Mouse (Mus musculus): ENCODE results near the gene Gdf11.

DNA sequence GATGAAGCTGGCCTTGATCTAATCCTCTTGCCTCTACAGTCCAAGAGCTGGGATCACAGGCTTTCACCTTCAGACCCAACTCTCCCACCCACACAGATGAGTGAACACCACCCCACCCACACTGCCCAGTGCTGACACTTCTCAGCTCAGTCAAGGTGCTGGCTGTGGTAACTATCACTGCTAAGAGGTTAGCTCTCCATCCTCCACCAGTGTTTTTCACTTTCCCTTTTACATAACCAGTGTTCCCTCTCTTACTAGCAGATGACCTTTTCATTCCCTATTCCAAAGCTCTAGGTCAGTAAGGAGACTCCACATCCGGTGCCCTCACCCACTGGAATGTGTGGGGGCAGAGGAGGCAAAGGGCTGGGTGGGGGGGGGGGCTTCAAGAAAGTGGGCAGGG is 29.7 kb upstream of the Gdf11 start:
- TF ChIP-seq EP300 (IDR thresholded peaks at IDR 0.05; ENCODE audit: insufficient read depth, low read depth, low read length) (no peak), CTCF (IDR thresholded peaks at IDR 0.05; ENCODE audit: low read depth, low read length) (no peak), POLR2A (IDR thresholded peaks at IDR 0.05; ENCODE audit: insufficient read depth, low read length) (no peak)

Data from ES-Bruce4 (cell line).